Mouse (Mus musculus): ENCODE measurements around the gene Aff1.

The Aff1 gene

DNA sequence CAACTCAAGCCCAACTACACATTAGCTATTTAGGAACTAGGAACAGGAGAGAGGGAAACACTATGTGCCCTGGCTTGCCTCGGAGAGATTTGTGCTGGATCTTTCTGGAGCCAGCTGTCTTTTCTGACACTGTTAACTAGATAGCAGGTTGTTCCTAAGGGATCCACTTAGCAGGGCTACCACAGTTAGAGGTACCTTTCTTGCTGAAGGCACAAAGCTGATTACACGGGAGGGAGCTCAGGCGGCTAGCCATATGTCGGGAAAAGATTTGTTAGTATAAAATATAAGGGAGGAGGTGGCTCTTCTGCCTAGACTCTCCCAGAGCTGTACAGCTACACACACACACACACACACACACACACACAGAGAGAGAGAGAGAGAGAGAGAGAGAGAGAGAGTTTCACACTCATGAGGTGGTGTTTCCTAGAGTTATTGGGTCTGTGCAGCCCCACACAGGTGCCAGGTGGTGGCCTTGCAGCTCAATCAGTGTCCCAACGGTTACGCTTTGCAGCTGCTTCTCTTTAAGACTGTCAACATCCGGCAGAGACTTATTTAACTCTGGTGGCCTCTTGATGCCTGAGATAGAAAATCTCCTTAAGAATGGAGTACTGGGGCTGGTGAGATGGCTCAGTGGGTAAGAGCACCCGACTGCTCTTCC, 34.2 kb downstream of the Aff1 start:
- no peak for DNase-seq (ENCODE audit: low spot score in 2 of 2)

DNA sequence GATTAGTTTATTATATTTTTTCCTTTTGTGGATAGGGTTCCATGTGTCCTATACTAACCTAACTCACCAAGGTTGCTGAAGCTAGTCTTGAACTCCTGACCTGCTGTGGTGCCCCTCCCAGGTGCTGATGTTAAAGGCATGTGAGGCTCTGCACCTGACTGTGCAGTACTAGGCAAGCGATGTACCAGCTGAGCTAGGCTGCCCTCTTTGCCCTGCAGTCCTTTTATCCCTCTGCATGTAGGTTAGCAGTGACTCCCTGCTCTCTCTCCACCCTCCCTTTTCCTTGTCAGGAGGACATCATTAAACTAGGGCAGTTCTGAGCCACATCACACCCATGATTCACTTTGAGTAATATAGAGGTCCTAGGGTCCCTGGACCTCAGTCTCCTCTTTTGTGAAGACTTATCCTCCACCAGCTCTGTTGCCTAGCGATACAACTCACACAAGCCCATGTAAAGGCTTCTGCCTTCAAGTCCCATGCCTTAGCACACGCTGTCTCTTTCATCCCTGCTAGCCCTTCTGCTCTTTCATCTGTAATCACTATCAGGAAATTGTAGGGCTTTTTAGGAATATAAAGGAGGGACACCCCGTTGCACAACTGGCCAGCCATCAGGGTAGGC, 35.7 kb downstream of the Aff1 start:
- DNase-seq (ENCODE audit: low spot score in 2 of 2), result no peak

DNA sequence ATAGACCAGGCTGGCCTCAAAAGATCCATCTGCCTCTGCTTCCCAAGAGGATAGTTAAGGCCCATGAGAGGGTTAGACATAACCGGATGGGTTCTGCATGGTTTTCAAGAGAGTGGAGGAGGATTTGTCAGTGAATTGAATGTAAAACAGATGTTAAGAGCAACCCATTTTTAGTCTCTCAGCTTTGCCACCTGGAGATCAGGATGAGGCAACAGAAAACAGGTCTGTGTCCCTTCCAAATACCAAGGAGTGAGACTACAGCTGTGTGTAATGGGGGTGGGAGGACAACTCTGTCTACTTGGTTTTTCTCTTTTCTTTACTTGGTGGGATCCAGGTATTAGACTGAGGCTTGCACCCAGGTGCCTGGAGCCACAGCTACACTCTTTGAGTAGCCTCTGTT, 37.1 kb downstream of the Aff1 start:
- DNase-seq (ENCODE audit: low spot score in 2 of 2), result no peak

DNA sequence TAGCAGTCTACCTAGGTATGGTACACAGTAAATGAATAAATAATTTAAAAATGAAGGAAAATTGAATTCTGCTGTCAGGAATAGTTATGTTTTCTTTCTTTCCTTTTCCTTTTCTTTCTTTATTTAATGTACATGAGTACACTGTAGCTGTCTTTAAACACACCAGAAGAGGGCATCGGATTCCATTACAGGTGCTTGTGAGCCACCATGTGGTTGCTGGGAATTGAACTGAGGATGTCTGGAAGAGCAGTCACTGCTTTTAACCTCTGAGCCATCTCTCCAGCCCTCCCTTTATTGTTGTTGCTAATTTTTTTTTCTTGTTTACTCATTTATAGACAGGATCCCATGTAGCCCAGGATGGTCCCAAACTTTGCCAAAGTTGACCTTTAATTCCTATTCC, 38.0 kb downstream of the Aff1 start:
- no peak for DNase-seq (ENCODE audit: low spot score in 2 of 2)

GRCm38 (mm10) chr5:103730727-103731126, 38.6 kb downstream of the Aff1 start:
- no peak for DNase-seq (ENCODE audit: low spot score in 2 of 2)

DNA sequence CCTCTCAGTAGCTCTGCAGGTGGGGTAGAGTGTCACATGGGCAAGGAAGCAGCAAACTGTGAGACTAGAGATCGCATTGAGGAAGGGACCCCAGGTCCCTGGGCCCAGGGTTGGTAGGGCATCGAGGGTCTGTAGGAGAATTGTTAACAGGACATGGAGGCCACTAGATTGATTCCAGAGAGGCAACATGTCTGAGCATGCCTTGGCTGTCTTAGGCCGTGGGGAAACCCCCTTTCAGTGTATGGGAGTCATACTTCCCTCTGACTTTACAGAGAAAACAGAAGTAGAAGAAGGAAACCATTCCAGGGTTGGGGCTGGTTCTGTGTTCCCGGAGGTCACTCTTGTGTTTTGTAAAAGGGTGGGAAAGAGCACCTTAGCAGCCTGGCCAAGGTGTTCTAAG, 40.4 kb downstream of the Aff1 start:
- DNase-seq (ENCODE audit: low spot score in 2 of 2), result no peak

- DNase-seq (ENCODE audit: low spot score in 2 of 2), result no peak
Measured at GRCm38 (mm10) chr5:103735411-103736112, 43.4 kb downstream of the Aff1 start.

GRCm38 (mm10) chr5:103736553-103737207, 44.5 kb downstream of the Aff1 start:
- DNase-seq (ENCODE audit: low spot score in 2 of 2), result no peak

DNA sequence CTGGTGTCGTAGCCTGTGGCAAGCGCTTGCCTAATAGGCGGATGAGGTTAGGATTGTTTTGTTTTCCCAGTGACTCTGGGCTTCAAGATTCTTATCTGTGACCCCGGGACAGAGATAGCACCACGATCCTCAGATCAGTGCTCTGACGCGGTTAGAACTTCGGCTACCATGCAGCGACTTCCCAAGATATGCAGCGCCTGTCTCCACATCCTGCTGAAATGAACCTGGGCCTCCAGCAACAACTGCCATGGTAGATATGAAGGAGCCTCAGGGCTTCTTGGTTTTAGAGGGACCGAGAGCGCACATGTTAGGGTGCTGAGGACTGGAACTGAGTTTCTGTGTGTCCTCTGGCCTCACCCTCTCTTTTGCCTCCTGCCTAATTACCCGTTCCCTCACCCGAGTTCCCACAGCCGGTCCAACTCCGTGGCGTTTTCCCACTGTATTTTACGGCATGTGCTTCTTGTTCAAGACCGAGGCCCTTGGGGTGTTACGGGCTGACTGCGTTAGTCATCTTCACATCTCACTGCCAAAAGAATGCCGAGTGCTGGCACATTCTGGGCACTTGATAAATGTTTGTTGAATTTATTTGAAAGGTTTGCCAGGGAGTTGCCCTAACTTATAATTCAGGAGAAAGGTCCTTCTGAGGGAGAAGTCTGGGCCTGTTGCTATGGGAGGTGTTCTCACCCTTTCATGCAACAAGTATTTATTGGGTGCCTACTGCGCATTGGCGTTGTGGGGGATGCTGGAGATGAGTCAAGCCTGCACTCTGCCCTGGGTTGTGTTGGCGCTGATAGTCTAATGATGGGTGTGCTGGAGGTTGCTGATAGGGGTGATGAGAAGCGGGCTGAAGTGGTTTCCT, 45.3 kb downstream of the Aff1 start:
- no peak for DNase-seq (ENCODE audit: low spot score in 2 of 2)

DNA sequence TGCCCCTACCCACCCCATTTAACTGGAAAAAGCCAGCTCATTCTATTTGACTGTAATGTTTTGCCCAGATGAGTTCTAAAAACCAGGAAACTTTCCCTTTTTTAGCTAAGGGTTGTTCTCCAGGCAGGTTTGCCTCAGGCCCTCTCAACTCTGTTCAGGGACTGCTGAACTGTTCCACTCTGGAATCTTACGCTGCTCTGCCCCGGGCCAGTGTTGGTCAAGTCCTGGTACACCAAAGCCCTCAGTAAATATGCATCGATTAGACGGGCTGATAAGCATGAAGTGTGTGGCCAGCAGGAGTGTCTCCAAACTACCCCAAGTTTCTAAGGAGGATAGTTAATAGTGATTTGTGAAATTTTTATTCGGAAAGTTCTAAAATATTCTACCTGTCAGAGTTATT, 46.3 kb downstream of the Aff1 start:
- DNase-seq (ENCODE audit: low spot score in 2 of 2), result no peak

DNA sequence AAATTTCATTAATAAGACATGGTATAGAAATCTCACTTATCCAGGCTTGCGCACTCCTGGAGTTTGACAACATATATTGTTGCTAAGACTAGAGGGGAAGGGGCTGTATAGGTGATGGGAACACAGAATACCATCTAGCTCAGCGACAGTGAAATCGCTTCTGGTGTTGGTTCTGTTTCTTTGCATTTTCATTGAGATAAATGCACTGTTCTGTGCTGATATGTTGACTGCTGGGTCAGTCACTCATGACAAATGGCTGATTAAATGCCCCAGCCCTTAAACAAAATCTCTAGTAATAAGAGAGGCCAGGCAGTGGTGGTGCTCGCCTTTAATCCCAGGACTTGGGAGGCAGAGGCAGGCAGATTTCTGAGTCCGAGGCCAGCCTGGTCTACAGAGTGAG, 47.0 kb downstream of the Aff1 start:
- DNase-seq (ENCODE audit: low spot score in 2 of 2), result no peak

DNA sequence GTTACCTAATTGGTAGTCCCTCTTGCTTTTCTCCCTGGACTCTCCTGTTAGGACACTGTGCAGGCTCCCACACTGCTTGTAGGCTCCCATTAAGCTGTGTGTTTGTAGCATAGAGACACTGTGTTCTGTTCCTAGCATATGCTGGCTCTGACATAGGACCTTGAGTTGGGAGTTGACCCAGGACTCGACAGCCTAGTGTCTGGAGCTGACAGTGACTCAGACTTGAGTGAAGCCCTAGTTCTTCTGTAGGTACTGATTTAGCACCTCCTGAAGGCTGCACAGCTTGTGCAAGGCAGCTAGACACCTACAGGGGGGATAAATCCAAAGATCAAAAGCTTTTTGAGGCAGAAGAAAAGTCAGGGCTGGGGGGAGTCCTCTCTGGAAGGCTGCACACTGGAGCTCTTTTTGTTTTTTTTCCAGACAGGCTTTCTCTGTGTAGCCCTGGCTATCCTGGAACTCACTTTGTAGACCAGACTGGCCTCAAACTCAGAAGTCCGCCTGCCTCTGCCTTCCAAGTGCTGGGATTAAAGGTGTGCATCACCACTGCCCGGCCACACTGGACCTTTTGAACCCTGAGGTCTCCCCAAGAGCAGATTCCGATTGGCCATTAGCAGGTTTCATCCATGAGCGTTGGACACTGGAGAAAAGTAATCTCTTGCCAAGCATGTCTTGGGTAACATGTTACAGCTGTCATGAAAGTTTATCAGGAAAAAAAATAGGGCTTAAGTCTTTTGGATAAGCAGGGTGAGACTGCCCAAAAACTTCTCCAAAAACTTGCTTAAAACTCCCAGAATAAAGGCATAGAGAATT, 48.1 kb downstream of the Aff1 start:
- no peak for DNase-seq (ENCODE audit: low spot score in 2 of 2)

- no peak for DNase-seq (ENCODE audit: low spot score in 2 of 2)
Measured at GRCm38 (mm10) chr5:103740903-103741246, 48.7 kb downstream of the Aff1 start.

DNA sequence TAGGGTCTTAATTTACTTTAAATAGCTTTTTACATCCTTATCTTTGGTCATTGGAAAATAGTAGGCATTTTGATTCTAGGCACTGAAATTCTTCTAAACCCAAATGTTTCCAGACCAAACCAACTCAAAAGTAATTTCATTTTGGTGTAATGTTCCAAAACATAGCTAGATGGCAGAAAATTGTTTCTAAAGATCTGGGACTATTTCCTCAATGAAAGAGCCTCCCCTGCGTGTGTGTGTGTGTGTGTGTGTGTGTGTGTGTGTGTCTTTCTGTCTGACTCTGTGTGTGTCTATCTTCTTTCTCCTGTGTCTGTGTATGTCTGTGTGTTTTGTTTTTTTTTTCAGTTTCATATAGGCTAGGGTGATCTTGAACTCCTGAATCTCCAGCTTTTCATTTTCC, 49.3 kb downstream of the Aff1 start:
- DNase-seq (ENCODE audit: low spot score in 2 of 2), result no peak

DNA sequence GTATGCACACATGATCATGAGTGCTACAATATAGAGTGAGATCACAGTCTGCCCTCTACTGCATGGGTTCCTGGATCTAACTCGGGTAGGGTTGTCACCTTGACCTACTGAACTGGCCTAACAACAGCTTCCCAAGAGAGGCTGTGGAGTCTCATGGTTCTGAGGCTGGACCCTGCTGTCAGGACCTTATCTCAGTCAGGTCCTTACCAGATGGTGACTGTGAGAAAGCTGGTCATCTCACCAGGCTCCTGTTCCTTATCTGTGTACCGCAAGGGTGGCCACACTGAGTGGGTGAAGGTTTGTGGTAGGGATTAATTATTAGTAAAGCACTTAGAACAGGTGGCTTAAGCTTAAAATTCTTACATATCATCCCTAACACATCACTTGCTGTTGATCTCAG, 49.8 kb downstream of the Aff1 start:
- no peak for DNase-seq (ENCODE audit: low spot score in 2 of 2)

DNA sequence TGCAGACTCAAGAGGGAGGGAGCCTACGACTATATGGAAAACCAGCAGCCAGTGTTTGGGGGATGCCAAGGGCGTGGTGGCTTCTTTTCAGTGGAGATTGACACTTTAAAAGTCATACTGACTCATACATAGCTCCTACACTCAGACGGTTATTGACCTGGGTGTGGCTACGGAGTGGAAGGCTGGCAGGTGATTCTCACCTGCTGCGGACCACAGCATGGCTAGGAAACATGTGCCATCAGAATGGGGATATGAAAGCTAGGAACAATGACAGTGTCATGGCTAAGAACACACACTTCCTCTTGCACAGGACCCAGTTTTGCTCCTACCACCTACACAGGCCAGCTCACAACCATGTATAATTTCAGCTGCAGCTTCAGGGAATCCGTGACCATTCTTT, 52.4 kb downstream of the Aff1 start:
- DNase-seq (ENCODE audit: low spot score in 2 of 2), result no peak

DNA sequence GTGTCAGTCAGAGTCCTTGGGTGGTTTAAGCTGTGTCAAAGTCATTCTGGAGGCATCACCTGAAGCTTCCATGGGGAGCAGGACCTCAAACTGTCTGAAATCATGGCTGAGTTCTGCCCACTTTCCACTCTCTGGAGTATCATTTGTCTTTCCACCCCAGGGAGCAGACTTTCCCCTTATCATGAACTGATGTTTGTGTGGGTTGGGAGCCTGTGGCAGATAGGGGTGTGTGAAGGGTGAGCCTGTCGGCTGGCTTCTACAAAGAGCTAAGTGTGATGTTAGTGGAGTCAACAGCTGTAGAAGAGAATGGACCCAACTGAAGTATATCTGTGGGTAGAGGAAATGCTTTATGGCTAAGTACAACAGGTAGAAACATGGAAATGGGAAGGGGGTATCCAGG, 53.5 kb downstream of the Aff1 start:
- no peak for DNase-seq (ENCODE audit: low spot score in 2 of 2)

GRCm38 (mm10) chr5:103746561-103747085, 54.4 kb downstream of the Aff1 start:
- DNase-seq (ENCODE audit: low spot score in 2 of 2), result no peak

GRCm38 (mm10) chr5:103747098-103747497, 54.9 kb downstream of the Aff1 start:
- no peak for DNase-seq (ENCODE audit: low spot score in 2 of 2)

GRCm38 (mm10) chr5:103748343-103748742, 56.2 kb downstream of the Aff1 start:
- DNase-seq (ENCODE audit: low spot score in 2 of 2), result no peak
